Mouse (Mus musculus) thymus, adult 2 months (tissue): ENCODE data around the gene Rad51b.

Experiments used
- CTCF ChIP-seq: fragments of 200-500 bp; IDR thresholded peaks from 2 replicates; pipeline ENCODE4 v1.5.1; 2012; ENCODE audit warnings: mild to moderate bottlenecking, control low read depth, low read length, moderate library complexity, borderline replicate concordance; ENCODE audit not compliant: control insufficient read depth, poor library complexity, insufficient read depth; ENCODE audit errors: extremely low read depth
- POLR2A ChIP-seq: fragments of 200-500 bp; IDR thresholded peaks from 2 replicates; pipeline ENCODE4 v1.6.1; 2012; ENCODE audit warnings: mild to moderate bottlenecking, low read length, control low read depth, moderate library complexity; ENCODE audit not compliant: control insufficient read depth, poor library complexity, insufficient read depth; ENCODE audit errors: extremely low read depth

DNA sequence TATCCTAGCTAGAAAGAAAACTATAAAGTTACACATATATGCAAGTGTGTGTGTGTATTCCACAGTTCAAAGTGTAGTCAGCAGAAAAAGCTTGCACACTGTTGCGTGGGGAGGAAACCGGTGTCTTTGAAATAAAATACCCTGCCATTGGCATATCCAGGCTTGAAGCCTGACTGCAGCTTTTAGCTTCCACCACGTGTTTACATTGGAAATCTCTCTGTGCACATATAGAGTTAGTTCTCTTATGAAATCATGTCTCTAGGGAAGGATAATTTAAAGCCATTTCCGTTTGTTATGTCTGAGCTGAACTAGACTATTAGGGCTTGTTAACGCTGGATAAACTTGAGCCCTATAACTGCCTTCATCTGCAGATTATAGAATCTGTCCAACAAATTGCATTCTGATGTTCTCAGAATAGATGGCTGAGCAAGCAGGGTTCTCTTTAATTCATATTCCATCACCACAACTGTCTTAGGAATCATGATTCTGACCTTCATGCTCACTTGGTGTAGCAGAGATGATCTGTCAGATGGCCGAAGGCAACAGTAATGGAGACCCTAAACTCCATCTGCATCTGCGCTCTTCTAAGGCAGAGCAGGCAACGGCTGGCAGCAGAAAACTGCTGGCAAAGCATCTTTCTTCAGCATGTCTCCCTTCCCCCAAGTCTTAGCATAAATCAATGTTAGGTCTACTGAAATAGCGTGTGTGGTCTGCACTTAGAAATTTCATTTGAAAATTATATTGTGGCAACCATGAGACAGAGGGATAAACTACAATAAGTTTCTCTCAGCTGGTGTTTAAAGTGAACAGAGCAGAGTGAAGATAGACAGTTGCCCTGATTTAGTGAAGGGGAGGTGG lies 410.7 kb downstream of the Rad51b start:
- TF ChIP-seq CTCF (no peak), POLR2A (no peak)
